Mouse (Mus musculus) kidney, adult 2 months (tissue): ENCODE data around the gene Slc1a3. TPM values are rescaled to one million over a fixed set of nuclear protein-coding genes. Genes with fewer than 3 reads are reported as not detected.

Source experiments
- DNase-seq: peaks from one replicate; pipeline ENCODE4 v3.0.0; 2021
- H3K27ac ChIP-seq: fragments of 200-500 bp; 2 replicates; pipeline ENCODE4 v1.5.1; 2012; ENCODE audit warnings: low read depth, low read length, control low read depth, inconsistent platforms; ENCODE audit not compliant: insufficient read depth
- H3K27me3 ChIP-seq: fragments of 200-500 bp; replicated peaks from 2 replicates; pipeline ENCODE4 v1.6.1; 2012; ENCODE audit warnings: mild to moderate bottlenecking, moderate library complexity, low read length, inconsistent platforms; ENCODE audit not compliant: control insufficient read depth, insufficient read depth
- H3K36me3 ChIP-seq: fragments of 200-500 bp; 2 replicates; pipeline ENCODE4 v1.6.1; 2012; ENCODE audit warnings: mild to moderate bottlenecking, moderate library complexity, low read length, inconsistent platforms; ENCODE audit not compliant: control insufficient read depth, insufficient read depth
- H3K4me1 ChIP-seq: fragments of 200-500 bp; 2 replicates; pipeline ENCODE4 v1.6.1; 2011; ENCODE audit warnings: low read length; ENCODE audit not compliant: control insufficient read depth, insufficient read depth
- H3K4me3 ChIP-seq: fragments of 200-500 bp; 2 replicates; pipeline ENCODE4 v1.5.1; 2011; ENCODE audit warnings: mild to moderate bottlenecking, low read depth, low read length, control low read depth; ENCODE audit not compliant: insufficient read depth
- CTCF ChIP-seq: fragments of 200-500 bp; conservative IDR thresholded peaks from 2 replicates; pipeline ENCODE4 v1.5.1; 2011; ENCODE audit warnings: low read depth, mild to moderate bottlenecking, control low read depth, low read length, moderate library complexity, mixed read lengths; ENCODE audit not compliant: insufficient read depth, insufficient read length
- POLR2A ChIP-seq: fragments of 200-500 bp; IDR thresholded peaks from one replicate; pipeline ENCODE4 v1.6.1; 2011; ENCODE audit warnings: low read depth, low read length, control low read depth
- WGBS: fragments of 180-500 bp; shearing (Covaris S2); methylation state at CpG from one replicate; pipeline ENCODE4 v1.1.7; 2018; 5-methylcytosine and 5-hydroxymethylcytosine counted together
- polyA plus RNA-seq: library from polyadenylated mRNA; depleted of rRNA; stranded (reverse); fragments of >200 nt; gene quantifications from 2 replicates; pipeline ENCODE4 v1.2.3, GENCODE M21; 2012

The Slc1a3 gene
- polyA plus RNA-seq, 1 experiment, result 4.2 TPM

- Histone ChIP-seq H3K4me1 (no peaks in the 10 kb centered on the region), H3K4me3 (no peak overlapping the region), H3K27me3 (no peaks in the 10 kb centered on the region), H3K36me3 (no peaks in the 10 kb centered on the region), H3K27ac (no peak overlapping the region)
- no peak for TF ChIP-seq CTCF
- no peak for TF ChIP-seq POLR2A
- no peak for DNase-seq
- WGBS, result 72% methylated on average over 2 of the region's 2 CpGs
These were observed 73.3 kb downstream of the Slc1a3 start for GRCm38 (mm10) chr15:8637283-8637682.

GRCm38 (mm10) chr15:8635974-8636373, 74.6 kb downstream of the Slc1a3 start:
- TF ChIP-seq POLR2A (no peak), CTCF (no peak)
- no peaks in the 10 kb centered on the region for H3K4me1 ChIP-seq
- no peak for DNase-seq
- no peak overlapping the region for H3K4me3 ChIP-seq
- H3K36me3 ChIP-seq, result no peaks in the 10 kb centered on the region
- no peak overlapping the region for H3K27ac ChIP-seq
- WGBS, result 80% methylated on average over 15 of the region's 15 CpGs
- H3K27me3 ChIP-seq, result no peaks in the 10 kb centered on the region

- H3K27ac ChIP-seq, result no peak overlapping the region
- 81% methylated on average over 4 of the region's 4 CpGs for WGBS
- TF ChIP-seq POLR2A, result no peak
- no peak for TF ChIP-seq CTCF
- H3K4me1 ChIP-seq, result no peaks in the 10 kb centered on the region
- DNase-seq, result no peak
- no peaks in the 10 kb centered on the region for H3K36me3 ChIP-seq
- H3K27me3 ChIP-seq, result no peaks in the 10 kb centered on the region
- no peak overlapping the region for H3K4me3 ChIP-seq
These were observed 75.8 kb downstream of the Slc1a3 start for GRCm38 (mm10) chr15:8634807-8635206.

GRCm38 (mm10) chr15:8634355-8634754, 76.2 kb downstream of the Slc1a3 start:
- Histone ChIP-seq H3K4me3 (no peak overlapping the region), H3K27me3 (no peaks in the 10 kb centered on the region), H3K4me1 (no peaks in the 10 kb centered on the region), H3K36me3 (no peaks in the 10 kb centered on the region), H3K27ac (no peak overlapping the region)
- no peak for DNase-seq
- 85% methylated on average over 3 of the region's 3 CpGs for WGBS
- TF ChIP-seq POLR2A (no peak), CTCF (no peak)

GRCm38 (mm10) chr15:8633375-8633774, 77.2 kb downstream of the Slc1a3 start:
- Histone ChIP-seq H3K4me1 (no peaks in the 10 kb centered on the region), H3K36me3 (no peaks in the 10 kb centered on the region), H3K4me3 (no peak overlapping the region), H3K27me3 (no peaks in the 10 kb centered on the region), H3K27ac (no peak overlapping the region)
- TF ChIP-seq CTCF (peak; percentile 54), POLR2A (no peak)
- 68% methylated on average over 6 of the region's 6 CpGs for WGBS
- peak; percentile 56 for DNase-seq

- no peaks in the 10 kb centered on the region for H3K36me3 ChIP-seq
- no peak overlapping the region for H3K27ac ChIP-seq
- WGBS, result 64% methylated on average over 10 of the region's 10 CpGs
- no peaks in the 10 kb centered on the region for H3K27me3 ChIP-seq
- TF ChIP-seq POLR2A (no peak), CTCF (no peak)
- DNase-seq, result no peak
- H3K4me1 ChIP-seq, result no peaks in the 10 kb centered on the region
- no peak overlapping the region for H3K4me3 ChIP-seq
These were observed 78.2 kb downstream of the Slc1a3 start for GRCm38 (mm10) chr15:8632361-8632760.

GRCm38 (mm10) chr15:8629317-8629831, 81.2 kb downstream of the Slc1a3 start:
- H3K4me3 ChIP-seq, result no peak overlapping the region
- no peak overlapping the region for H3K27ac ChIP-seq
- H3K27me3 ChIP-seq, result no peaks in the 10 kb centered on the region
- WGBS, result 4% methylated on average over 13 of the region's 13 CpGs
- no peaks in the 10 kb centered on the region for H3K36me3 ChIP-seq
- TF ChIP-seq CTCF (peak; percentile 67), POLR2A (no peak)
- peak; percentile 68 for DNase-seq
- no peaks in the 10 kb centered on the region for H3K4me1 ChIP-seq
